Mouse (Mus musculus): ENCODE measurements around the gene Lypd5.
"Not testable (repeated sequence)": the region's sequence is repeated elsewhere in the genome, so short reads cannot be mapped to it uniquely, and the experiment has no call there.

Lypd5 gene

GRCm38 (mm10) chr7:24382730-24383372 is 33.9 kb downstream of the Lypd5 start:
- no peak for DNase-seq (ENCODE audit: low spot score in 2 of 2)

- DNase-seq (ENCODE audit: low spot score in 2 of 2): no peak
Observed at GRCm38 (mm10) chr7:24384070-24384469, 35.1 kb downstream of the Lypd5 start.

- DNase-seq (ENCODE audit: low spot score in 2 of 2): peak in 1 of 2 experiments; percentile 78
Observed at GRCm38 (mm10) chr7:24384827-24385226, 35.8 kb downstream of the Lypd5 start.

GRCm38 (mm10) chr7:24387059-24387556 is 38.1 kb downstream of the Lypd5 start:
- peak in 1 of 2 experiments; percentile 62 for DNase-seq (ENCODE audit: low spot score in 2 of 2)

- no peak for DNase-seq (ENCODE audit: low spot score in 2 of 2)
Observed at GRCm38 (mm10) chr7:24389516-24390187, 40.7 kb downstream of the Lypd5 start.

GRCm38 (mm10) chr7:24390512-24390911 is 41.5 kb downstream of the Lypd5 start:
- DNase-seq (ENCODE audit: low spot score in 2 of 2): no peak

- DNase-seq (ENCODE audit: low spot score in 2 of 2): peak in 1 of 2 experiments; percentile 58
Observed at GRCm38 (mm10) chr7:24391077-24391476, 42.1 kb downstream of the Lypd5 start.

GRCm38 (mm10) chr7:24391687-24392086 is 42.7 kb downstream of the Lypd5 start:
- no peak for DNase-seq (ENCODE audit: low spot score in 2 of 2)

GRCm38 (mm10) chr7:24394054-24394453 is 45.1 kb downstream of the Lypd5 start:
- DNase-seq (ENCODE audit: low spot score in 2 of 2): no peak

- DNase-seq (ENCODE audit: low spot score in 2 of 2): peak in 1 of 2 experiments; percentile 44
Observed at GRCm38 (mm10) chr7:24394475-24395161, 45.6 kb downstream of the Lypd5 start.

- DNase-seq (ENCODE audit: low spot score in 2 of 2): no peak
Observed at GRCm38 (mm10) chr7:24396832-24397231, 47.8 kb downstream of the Lypd5 start.

GRCm38 (mm10) chr7:24398364-24398913 is 49.4 kb downstream of the Lypd5 start:
- DNase-seq (ENCODE audit: low spot score in 2 of 2): no peak

- peak; percentile 96 to 97 for DNase-seq (ENCODE audit: low spot score in 2 of 2)
Observed at GRCm38 (mm10) chr7:24399256-24400081, 50.5 kb downstream of the Lypd5 start, which contains the start of gene Smg9. Gene Smg9, plus strand, starts transcription at chr7:24399619.

GRCm38 (mm10) chr7:24400082-24400452 is 51.1 kb downstream of the Lypd5 start:
- DNase-seq (ENCODE audit: low spot score in 2 of 2): no peak

GRCm38 (mm10) chr7:24400489-24400888 is 51.5 kb downstream of the Lypd5 start:
- DNase-seq (ENCODE audit: low spot score in 2 of 2): not testable (repeated sequence)

- no peak for DNase-seq (ENCODE audit: low spot score in 2 of 2)
Observed at GRCm38 (mm10) chr7:24402851-24403250, 53.9 kb downstream of the Lypd5 start.

Data from urinary bladder, postnatal 4 days (tissue).